Mouse (Mus musculus) stomach, embryonic 14.5 days (tissue): ENCODE measurements around the gene Tsc22d3. TPM values are rescaled to one million over a fixed set of nuclear protein-coding genes. Genes with fewer than 3 reads are reported as not detected.

Source experiments
- ATAC-seq: fragments of 200-750 bp; cut with Nextera tagmentation; 2 replicates; pipeline ENCODE4 v1.8.0; 2017; ENCODE audit warnings: low read depth, moderate TSS enrichment; ENCODE audit not compliant: insufficient number of reproducible peaks, insufficient read depth, low FRiP score
- H3K27ac ChIP-seq: fragments of 300-500 bp; sonication (generic); 2 replicates; pipeline ENCODE4 v1.5.1; 2014; ENCODE audit warnings: mild to moderate bottlenecking, low read length, moderate library complexity, mixed read lengths
- H3K27me3 ChIP-seq: fragments of 300-500 bp; sonication (generic); 2 replicates; pipeline ENCODE4 v1.6.1; 2014; ENCODE audit warnings: low read length, control low read depth, mixed read lengths; ENCODE audit not compliant: control insufficient read depth, insufficient read depth
- H3K36me3 ChIP-seq: fragments of 300-500 bp; sonication (generic); 2 replicates; pipeline ENCODE4 v1.6.1; 2014; ENCODE audit warnings: mild to moderate bottlenecking, control low read depth, low read length, moderate library complexity, mixed read lengths; ENCODE audit not compliant: control insufficient read depth, insufficient read depth
- H3K4me1 ChIP-seq: fragments of 300-500 bp; sonication (generic); 2 replicates; pipeline ENCODE4 v1.6.1; 2014; ENCODE audit warnings: low read length, control low read depth, mixed read lengths; ENCODE audit not compliant: control insufficient read depth, insufficient read depth
- H3K4me2 ChIP-seq: fragments of 300-500 bp; sonication (generic); replicated peaks from 2 replicates; pipeline ENCODE4 v1.6.1; 2014; ENCODE audit warnings: low read depth, low read length, control low read depth
- H3K4me3 ChIP-seq: fragments of 300-500 bp; sonication (generic); 2 replicates; pipeline ENCODE4 v1.5.1; 2014; ENCODE audit warnings: low read depth, low read length, control low read depth
- H3K9ac ChIP-seq: fragments of 300-500 bp; sonication (generic); replicated peaks from 2 replicates; pipeline ENCODE4 v1.6.1; 2014; ENCODE audit warnings: low read depth, mild to moderate bottlenecking, control low read depth, low read length, moderate library complexity, mixed read lengths
- H3K9me3 ChIP-seq: fragments of 300-500 bp; sonication (generic); 2 replicates; pipeline ENCODE4 v1.6.1; 2016; ENCODE audit warnings: low read depth, low read length, control low read depth; ENCODE audit not compliant: control insufficient read depth
- WGBS: fragments of 180-500 bp; shearing (Covaris S2); extraction: QIAGEN DNeasy Blood & Tissue Kit; methylation state at CpG from one replicate; pipeline ENCODE4 v1.1.7; 2014; 5-methylcytosine and 5-hydroxymethylcytosine counted together
- polyA plus RNA-seq: library from polyadenylated mRNA; unstranded; fragments of >200 nt; fragmentation: Nextera tagmentation; extraction: Ambion mirVana; gene quantifications from 2 replicates; pipeline ENCODE4 v1.2.1, GENCODE M21; 2014

The Tsc22d3 gene
- polyA plus RNA-seq, 1 experiment from 2014 or later, result 77.9 TPM

GRCm38 (mm10) chrX:140598850-140599560 is 1.5 kb downstream of the Tsc22d3 start:
- peak; percentile 80 for ATAC-seq
- H3K9me3 ChIP-seq, result no peaks in the 10 kb centered on the region
- H3K27ac ChIP-seq, result no peak overlapping the region
- H3K4me2 ChIP-seq, result peak overlapping the region; percentile 67
- peak overlapping the region; percentile 40 for H3K4me3 ChIP-seq
- no peaks in the 10 kb centered on the region for H3K4me1 ChIP-seq
- H3K27me3 ChIP-seq, result 0 out of 2 replicates have a peak, but pooled peaks cover 3% of the 10 kb centered on the region
- WGBS, result 29% methylated on average over 35 of the region's 109 CpGs
- no peak overlapping the region for H3K9ac ChIP-seq
- H3K36me3 ChIP-seq, result no peaks in the 10 kb centered on the region

- WGBS, result 15% methylated on average over 38 of the region's 48 CpGs
- peak overlapping the region; percentile 40 for H3K4me3 ChIP-seq
- no peaks in the 10 kb centered on the region for H3K36me3 ChIP-seq
- no peak overlapping the region for H3K9ac ChIP-seq
- H3K4me2 ChIP-seq, result peak overlapping the region; percentile 67
- H3K9me3 ChIP-seq, result no peaks in the 10 kb centered on the region
- no peaks in the 10 kb centered on the region for H3K4me1 ChIP-seq
- H3K27me3 ChIP-seq, result 0 out of 2 replicates have a peak, but pooled peaks cover 3% of the 10 kb centered on the region
- peak; percentile 19; the same call in 1 of the 2 replicates for ATAC-seq
- H3K27ac ChIP-seq, result no peak overlapping the region
Measured at GRCm38 (mm10) chrX:140598194-140598849, 2.1 kb downstream of the Tsc22d3 start.

GRCm38 (mm10) chrX:140591176-140591575 is 9.3 kb downstream of the Tsc22d3 start:
- Histone ChIP-seq H3K36me3 (no peaks in the 10 kb centered on the region), H3K4me3 (no peak overlapping the region), H3K9me3 (no peaks in the 10 kb centered on the region), H3K4me2 (no peak overlapping the region), H3K9ac (no peak overlapping the region), H3K27ac (no peak overlapping the region), H3K27me3 (no peaks in the 10 kb centered on the region), H3K4me1 (no peaks in the 10 kb centered on the region)
- no peak for ATAC-seq
- 68% methylated on average over 3 of the region's 3 CpGs for WGBS

GRCm38 (mm10) chrX:140590142-140590541 is 10.3 kb downstream of the Tsc22d3 start:
- ATAC-seq, result no peak
- Histone ChIP-seq H3K4me1 (no peaks in the 10 kb centered on the region), H3K4me3 (no peak overlapping the region), H3K27ac (no peak overlapping the region), H3K27me3 (no peaks in the 10 kb centered on the region), H3K36me3 (no peaks in the 10 kb centered on the region), H3K9me3 (no peaks in the 10 kb centered on the region), H3K4me2 (no peak overlapping the region), H3K9ac (no peak overlapping the region)
- WGBS, result 70% methylated on average over 2 of the region's 2 CpGs

GRCm38 (mm10) chrX:140589194-140589751 is 11.2 kb downstream of the Tsc22d3 start:
- no peak overlapping the region for H3K4me3 ChIP-seq
- no peak for ATAC-seq
- H3K4me2 ChIP-seq, result no peak overlapping the region
- H3K27ac ChIP-seq, result no peak overlapping the region
- no peak overlapping the region for H3K9ac ChIP-seq
- no peaks in the 10 kb centered on the region for H3K9me3 ChIP-seq
- WGBS, result 76% methylated on average over 4 of the region's 4 CpGs
- H3K27me3 ChIP-seq, result no peaks in the 10 kb centered on the region
- no peaks in the 10 kb centered on the region for H3K36me3 ChIP-seq
- no peaks in the 10 kb centered on the region for H3K4me1 ChIP-seq

- H3K36me3 ChIP-seq, result no peaks in the 10 kb centered on the region
- no peak overlapping the region for H3K27ac ChIP-seq
- no peaks in the 10 kb centered on the region for H3K4me1 ChIP-seq
- H3K4me3 ChIP-seq, result no peak overlapping the region
- no peak overlapping the region for H3K4me2 ChIP-seq
- H3K27me3 ChIP-seq, result no peaks in the 10 kb centered on the region
- H3K9ac ChIP-seq, result no peak overlapping the region
- no peak for ATAC-seq
- no peaks in the 10 kb centered on the region for H3K9me3 ChIP-seq
- 82% methylated on average over 5 of the region's 5 CpGs for WGBS
Measured at GRCm38 (mm10) chrX:140588534-140588933, 11.9 kb downstream of the Tsc22d3 start.

GRCm38 (mm10) chrX:140580416-140580815 is 20.0 kb downstream of the Tsc22d3 start:
- ATAC-seq, result no peak
- no peak overlapping the region for H3K4me3 ChIP-seq
- no peaks in the 10 kb centered on the region for H3K27me3 ChIP-seq
- 66% methylated on average over 3 of the region's 3 CpGs for WGBS
- no peak overlapping the region for H3K27ac ChIP-seq
- no peaks in the 10 kb centered on the region for H3K9me3 ChIP-seq
- no peak overlapping the region for H3K4me2 ChIP-seq
- H3K4me1 ChIP-seq, result no peaks in the 10 kb centered on the region
- H3K9ac ChIP-seq, result no peak overlapping the region
- no peaks in the 10 kb centered on the region for H3K36me3 ChIP-seq

GRCm38 (mm10) chrX:140575636-140576035 is 24.8 kb downstream of the Tsc22d3 start:
- no peaks in the 10 kb centered on the region for H3K27me3 ChIP-seq
- no peaks in the 10 kb centered on the region for H3K4me1 ChIP-seq
- H3K9ac ChIP-seq, result no peak overlapping the region
- H3K27ac ChIP-seq, result no peak overlapping the region
- H3K4me3 ChIP-seq, result no peak overlapping the region
- no peak overlapping the region for H3K4me2 ChIP-seq
- WGBS, result 75% methylated on average over 3 of the region's 3 CpGs
- ATAC-seq, result no peak
- no peaks in the 10 kb centered on the region for H3K36me3 ChIP-seq
- H3K9me3 ChIP-seq, result no peaks in the 10 kb centered on the region
